17 mouse cellular contexts compared by ENCODE assay signal in the genomic region with DNA sequence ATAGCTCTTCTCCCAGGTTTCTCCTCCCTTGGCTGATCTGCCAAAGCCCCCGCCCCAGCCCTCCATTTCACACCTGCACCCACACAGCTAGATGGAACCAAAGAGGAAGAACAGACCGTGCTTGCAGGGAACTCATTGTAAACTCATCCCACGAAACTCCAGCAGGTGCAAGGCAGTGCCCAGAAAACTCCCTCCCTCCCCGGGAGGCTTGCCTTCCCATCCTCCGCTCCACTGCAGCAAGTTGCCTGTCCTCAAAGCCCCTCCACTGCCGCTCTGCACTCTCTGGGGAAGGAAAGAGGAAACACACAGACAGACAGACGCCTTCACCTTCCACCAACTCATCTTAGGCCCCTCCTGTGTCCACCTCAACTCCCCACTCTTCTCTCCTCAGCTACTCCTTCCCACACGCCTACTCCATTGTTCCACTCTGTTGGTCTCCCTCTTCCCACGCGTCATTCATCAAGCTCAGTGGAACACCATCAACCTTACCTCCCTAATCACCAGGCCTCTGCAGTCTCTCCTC. TPM values are rescaled to one million over a fixed set of nuclear protein-coding genes. Genes with fewer than 3 reads are reported as not detected.
A peak's percentile ranks its signal among the peaks of the same experiment; 100 is the strongest.
DNase-seq lines count a peak whose midpoint lies in the region; ATAC-seq and TF ChIP-seq lines count a peak whose summit lies in the region.
"Had no signal": no experiment of that assay in that cellular context is flagged by ENCODE, and none has a peak within 500 bp of the region (broad histone marks: within the 10 kb centered on the region; RNA-seq: fewer than 3 reads in every experiment).

No protein-coding gene starts in this region.

- in situ Hi-C loops in ES-E14 (cut with MboI; ENCODE audit: low sequenced_read_pairs in 2 of 2, unreplicated experiment in 2 of 2), result loop anchor here in 1 of 2 experiments (10.0 kb wide), 1 partner anchor 222 kb away; no protein-coding TSS in a partner anchor

- intact Hi-C loops in left cerebral cortex, postnatal 14 days (cut with DNase I), result loop anchor here (5.0 kb wide), 1 partner anchor 80 kb away; the partner anchor contains the start of gene Spns2

- no peak overlapping the region for H3K4me2 ChIP-seq in kidney, embryonic 14.5 days (replicated peaks; ENCODE audit: low read depth, low read length)
- H3K4me2 ChIP-seq in forebrain, embryonic 13.5 days, result no peak overlapping the region
- no peak overlapping the region for H3K4me2 ChIP-seq in hindbrain, embryonic 13.5 days
- H3K4me2 ChIP-seq: heart, embryonic 15.5 days; midbrain, embryonic 13.5 days had no signal

- peaks cover 8% of the 10 kb centered on the region; the same call in 1 of the 2 replicates for H3K4me1 ChIP-seq in kidney, embryonic 14.5 days (ENCODE audit: control insufficient read depth, insufficient read depth, low read length)
- peaks cover 3 to 9% of the 10 kb centered on the region in 2 experiments; a peak in 3 of 4 replicates for H3K4me1 ChIP-seq in ES-E14 (ENCODE audit: control insufficient read depth in 2 of 2, insufficient read depth in 2 of 2, low read length in 2 of 2, poor library complexity in 1 of 2)
- no peaks in the 10 kb centered on the region for H3K4me1 ChIP-seq in forebrain, embryonic 13.5 days
- H3K4me1 ChIP-seq in hindbrain, embryonic 13.5 days (replicated peaks), result no peaks in the 10 kb centered on the region
- H3K4me1 ChIP-seq: midbrain, embryonic 13.5 days had no signal

- H3K36me3 ChIP-seq in kidney, embryonic 14.5 days (ENCODE audit: control insufficient read depth, insufficient read depth, low read length), result no peaks in the 10 kb centered on the region
- no peaks in the 10 kb centered on the region for H3K36me3 ChIP-seq in ES-E14 (ENCODE audit: control insufficient read depth, insufficient read depth, low read length, poor library complexity, severe bottlenecking)
- no peaks in the 10 kb centered on the region for H3K36me3 ChIP-seq in forebrain, embryonic 13.5 days (ENCODE audit: poor library complexity, severe bottlenecking)
- no peaks in the 10 kb centered on the region for H3K36me3 ChIP-seq in hindbrain, embryonic 13.5 days
- H3K36me3 ChIP-seq: G1E; heart, embryonic 15.5 days; midbrain, embryonic 13.5 days had no signal

- no peak overlapping the region for H3K9ac ChIP-seq in kidney, embryonic 14.5 days (ENCODE audit: low read depth, low read length)
- peak overlapping the region; percentile 3; the same call in 1 of the 2 replicates for H3K9ac ChIP-seq in ES-E14 (ENCODE audit: insufficient read depth, low read depth, low read length, poor library complexity, severe bottlenecking)
- no peak overlapping the region for H3K9ac ChIP-seq in forebrain, embryonic 13.5 days
- H3K9ac ChIP-seq in hindbrain, embryonic 13.5 days, result no peak overlapping the region
- H3K9ac ChIP-seq: heart, embryonic 15.5 days; liver, embryonic 14.5 days; midbrain, embryonic 13.5 days had no signal

- no peaks in the 10 kb centered on the region for H3K9me3 ChIP-seq in kidney, embryonic 14.5 days (ENCODE audit: control insufficient read depth, low read length)
- no peaks in the 10 kb centered on the region for H3K9me3 ChIP-seq in ES-E14 (ENCODE audit: control insufficient read depth, insufficient read depth, low read depth, low read length)
- no peaks in the 10 kb centered on the region for H3K9me3 ChIP-seq in forebrain, embryonic 13.5 days (replicated peaks)
- no peaks in the 10 kb centered on the region for H3K9me3 ChIP-seq in hindbrain, embryonic 13.5 days
- H3K9me3 ChIP-seq: G1E; heart, embryonic 15.5 days; midbrain, embryonic 13.5 days had no signal

- WGBS in kidney, embryonic 14.5 days, result 29% methylated on average over 10 of the region's 10 CpGs
- 44% methylated on average over 10 of the region's 10 CpGs for WGBS in forebrain, embryonic 13.5 days
- WGBS in hindbrain, embryonic 13.5 days, result 39% methylated on average over 9 of the region's 10 CpGs

- no peak overlapping the region for H3K4me3 ChIP-seq in kidney, embryonic 14.5 days (ENCODE audit: low read length)
- H3K4me3 ChIP-seq in ES-E14 (ENCODE audit: insufficient read depth in 1 of 2, low read depth in 1 of 2, low read length in 2 of 2, poor library complexity in 1 of 2, severe bottlenecking in 1 of 2), result peak overlapping the region in 1 of 2 experiments; percentile 25; a peak in 1 of 4 replicates
- H3K4me3 ChIP-seq in forebrain, embryonic 13.5 days, result no peak overlapping the region
- H3K4me3 ChIP-seq in hindbrain, embryonic 13.5 days, result no peak overlapping the region
- H3K4me3 ChIP-seq: erythroblast, embryonic 14.5 days; heart, embryonic 15.5 days; midbrain, embryonic 13.5 days had no signal

- peak; percentile 63 for ATAC-seq in kidney, embryonic 14.5 days (ENCODE audit: low FRiP score, low TSS enrichment)
- no peak for ATAC-seq in forebrain, embryonic 13.5 days
- ATAC-seq in hindbrain, embryonic 13.5 days (ENCODE audit: low FRiP score), result no peak
- ATAC-seq: hindbrain, postnatal 0 days; midbrain, embryonic 13.5 days had no signal

- H3K27ac ChIP-seq in kidney, embryonic 14.5 days (ENCODE audit: low read depth, low read length), result no peak overlapping the region
- no peak overlapping the region for H3K27ac ChIP-seq in ES-E14 (ENCODE audit: insufficient read depth, low read depth, low read length, poor library complexity, severe bottlenecking)
- no peak overlapping the region for H3K27ac ChIP-seq in forebrain, embryonic 13.5 days
- no peak overlapping the region for H3K27ac ChIP-seq in hindbrain, embryonic 13.5 days
- H3K27ac ChIP-seq: heart, embryonic 15.5 days; hindbrain, postnatal 0 days; liver, embryonic 14.5 days; midbrain, embryonic 13.5 days had no signal

- no peak for DNase-seq in kidney, adult 11 months
- DNase-seq in ES-E14 (ENCODE audit: low read depth, low spot score) (no peak), MN1 (ENCODE audit: low spot score) (no peak)
- peak; percentile 40 for DNase-seq in layer of hippocampus, adult 9-10 months (ENCODE audit: low spot score)
- DNase-seq in left cerebral cortex, postnatal 14 days (ENCODE audit: low spot score in 2 of 2), result peak; percentile 71 to 89
- DNase-seq: adrenal gland, postnatal 36 days; gastrocnemius, postnatal 14 days; kidney, postnatal 36 days had no signal

- H3K27me3 ChIP-seq in kidney, embryonic 14.5 days (ENCODE audit: control insufficient read depth, insufficient read depth, low read length), result no peaks in the 10 kb centered on the region
- peaks cover 3% of the 10 kb centered on the region; the same call in 1 of the 2 replicates for H3K27me3 ChIP-seq in forebrain, embryonic 13.5 days
- 0 out of 2 replicates have a peak, but pooled peaks cover 4% of the 10 kb centered on the region for H3K27me3 ChIP-seq in hindbrain, embryonic 13.5 days
- H3K27me3 ChIP-seq: heart, embryonic 15.5 days had no signal

TF ChIP-seq in ES-E14, 5 proteins besides CTCF, POLR2A, EP300 and RAD21:
- TF ChIP-seq HCFC1 (IDR thresholded peaks at IDR 0.05; ENCODE audit: borderline replicate concordance, insufficient read depth, low read length) (no peak), CHD2 (IDR thresholded peaks at IDR 0.05; ENCODE audit: low read depth, low read length) (no peak), ZNF384 (IDR thresholded peaks at IDR 0.05; ENCODE audit: low read depth, low read length) (no peak), ZC3H11A (IDR thresholded peaks at IDR 0.05; ENCODE audit: borderline replicate concordance, low read depth, low read length) (no peak), MAFK (IDR thresholded peaks at IDR 0.05; ENCODE audit: insufficient read depth, low read depth, low read length) (no peak)

RNA-seq across cellular contexts. Expression of gene Spns3, which starts 16.6 kb away (rescaled TPM):
- polyA plus RNA-seq in kidney, embryonic 14.5 days (2014; fragmentation: Nextera tagmentation; extraction: Ambion mirVana), result 0.20 and 0.29 TPM in 2 replicates
- 0.32 and 1.9 TPM in 2 replicates for total RNA-seq in ES-E14 (2012; rRNA removed)
- under 1 TPM; 0.13 to 0.23 TPM for total RNA-seq in left cerebral cortex, postnatal 14 days (2021)
- polyA plus RNA-seq in forebrain, embryonic 13.5 days (2015; fragmentation: Nextera tagmentation; extraction: Ambion mirVana), result 0.14 TPM in 1 of 2 replicates, not detected in the other
- polyA plus RNA-seq in hindbrain, embryonic 13.5 days (2015; fragmentation: Nextera tagmentation; extraction: Ambion mirVana), result 0.10 and 0.16 TPM in 2 replicates
- polyA plus RNA-seq: G1E; midbrain, embryonic 13.5 days had no signal

RNA-seq across cellular contexts. Expression of gene Ube2g1, which starts 40.2 kb away (rescaled TPM):
- 68.1 and 82.1 TPM in 2 replicates for polyA plus RNA-seq in kidney, embryonic 14.5 days (2014; fragmentation: Nextera tagmentation; extraction: Ambion mirVana)
- 24.2 and 27.9 TPM in 2 replicates for total RNA-seq in ES-E14 (2012; rRNA removed)
- total RNA-seq in left cerebral cortex, postnatal 14 days (2021), result 10 to 100 TPM; 54.1 to 60.1 TPM
- polyA plus RNA-seq in forebrain, embryonic 13.5 days (2015; fragmentation: Nextera tagmentation; extraction: Ambion mirVana), result 100 and 104 TPM in 2 replicates
- polyA plus RNA-seq in hindbrain, embryonic 13.5 days (2015; fragmentation: Nextera tagmentation; extraction: Ambion mirVana), result 107 and 112 TPM in 2 replicates

Comparison
In these comparisons a context has a peak if more than half of its experiments do, and no peak if none do; other contexts are left out.
1. DNase-seq: peak in layer of hippocampus, adult 9-10 months (single experiment) and left cerebral cortex, postnatal 14 days (2 of 2); none in kidney, adult 11 months (single experiment), ES-E14 (single experiment) and MN1 (single experiment).